Mouse (Mus musculus): Measurements from ENCODE around the gene Shld2. TPM values are rescaled to one million over a fixed set of nuclear protein-coding genes. Genes with fewer than 3 reads are reported as not detected.
A peak's percentile ranks its signal among the peaks of the same experiment; 100 is the strongest.

The Shld2 gene
- polyA plus RNA-seq, 1 experiment: 2.6 TPM

DNA sequence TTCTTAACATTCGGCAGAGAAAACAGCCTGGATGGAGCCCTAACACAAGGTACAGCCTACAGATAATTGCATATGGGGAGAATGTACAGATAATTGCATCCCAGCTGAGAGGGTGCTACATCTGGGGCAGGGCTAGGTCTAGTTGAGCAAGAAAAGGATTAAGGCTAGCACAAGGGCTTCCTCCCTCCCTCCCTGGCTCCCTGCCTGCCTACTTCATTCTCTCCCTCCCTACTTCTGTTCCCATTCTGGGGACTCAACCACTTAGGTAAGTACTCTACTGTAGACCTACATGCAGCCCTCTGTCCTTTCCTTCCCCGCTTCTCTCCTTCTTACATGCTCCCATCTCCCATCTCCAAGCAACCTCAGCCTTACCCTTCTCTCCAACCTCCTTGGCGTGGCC, 43.0 kb upstream of the Shld2 start:
- Histone ChIP-seq H3K27me3 (ENCODE audit: control insufficient read depth, insufficient read depth, insufficient read length) (no peaks in the 10 kb centered on the region), H3K79me2 (ENCODE audit: control insufficient read depth, insufficient read depth) (no peaks in the 10 kb centered on the region), H3ac (ENCODE audit: control insufficient read depth, insufficient read length) (no peak overlapping the region), H3K4me2 (ENCODE audit: low read depth) (no peak overlapping the region), H3K36me3 (ENCODE audit: control insufficient read depth, insufficient read depth) (no peaks in the 10 kb centered on the region), H3K4me3 (no peak overlapping the region)
- TF ChIP-seq TCF3 (IDR thresholded peaks at IDR 0.05; ENCODE audit: insufficient read length, low read depth): no peak

DNA sequence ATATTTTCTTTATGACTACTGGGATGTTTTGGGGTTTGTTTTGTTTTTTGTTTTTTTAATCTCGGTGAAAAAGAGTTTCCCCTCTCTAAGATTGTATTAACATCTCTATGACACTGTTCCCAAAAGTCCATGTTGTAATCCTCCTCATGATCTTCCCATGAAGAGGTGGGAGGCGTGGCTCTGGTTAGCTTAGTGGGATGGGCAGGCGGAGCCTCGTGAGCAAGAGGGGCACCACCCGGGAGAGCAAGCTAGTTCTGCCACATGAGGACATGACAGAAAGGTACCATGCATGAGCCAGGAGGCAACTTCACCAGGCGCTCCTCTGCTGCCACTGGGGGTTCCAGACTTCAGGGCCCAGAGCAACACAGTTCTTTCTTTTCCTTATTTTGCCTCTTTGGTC, 42.2 kb upstream of the Shld2 start:
- Histone ChIP-seq H3K79me2 (ENCODE audit: control insufficient read depth, insufficient read depth) (no peaks in the 10 kb centered on the region), H3K27me3 (ENCODE audit: control insufficient read depth, insufficient read depth, insufficient read length) (no peaks in the 10 kb centered on the region)

DNA sequence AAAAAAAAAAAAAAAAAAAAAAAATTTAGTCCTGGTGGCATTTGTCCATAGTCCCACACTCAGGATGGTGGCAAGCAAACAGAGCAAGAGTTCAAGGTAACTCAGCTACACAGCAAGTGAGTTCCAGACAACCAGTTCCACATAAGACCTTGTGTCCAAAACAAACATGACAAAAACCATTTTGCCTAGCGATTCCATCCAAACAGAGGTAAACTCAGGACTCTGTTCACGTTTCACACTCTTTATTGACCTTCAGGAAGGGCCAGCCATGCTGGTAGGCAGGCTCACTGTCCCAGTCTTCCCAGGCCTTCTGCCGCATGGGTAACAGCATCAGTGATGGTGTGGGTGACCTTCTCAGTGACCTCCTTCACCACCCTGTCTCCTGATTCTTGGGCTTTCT, 41.4 kb upstream of the Shld2 start:
- H3ac ChIP-seq (ENCODE audit: control insufficient read depth, insufficient read length): no peak overlapping the region
- H3K36me3 ChIP-seq (ENCODE audit: control insufficient read depth, insufficient read depth): no peaks in the 10 kb centered on the region
- H3K4me2 ChIP-seq (ENCODE audit: low read depth): no peak overlapping the region
- H3K27me3 ChIP-seq (ENCODE audit: control insufficient read depth, insufficient read depth, insufficient read length): no peaks in the 10 kb centered on the region
- H3K79me2 ChIP-seq (ENCODE audit: control insufficient read depth, insufficient read depth): no peaks in the 10 kb centered on the region
- TF ChIP-seq SRF (IDR thresholded peaks at IDR 0.05; ENCODE audit: control insufficient read depth, insufficient read length, low read depth) (no peak), POLR2AphosphoS2 (IDR thresholded peaks at IDR 0.05; ENCODE audit: insufficient read length, low read depth) (no peak), MYOD1 (IDR thresholded peaks at IDR 0.05; ENCODE audit: control insufficient read depth in 1 of 3, insufficient read length in 2 of 3, low read depth in 2 of 3) (no peak), USF1 (IDR thresholded peaks at IDR 0.05; ENCODE audit: low read depth) (no peak), E2F4 (IDR thresholded peaks at IDR 0.05; ENCODE audit: insufficient read depth) (no peak), CEBPB (IDR thresholded peaks at IDR 0.05; ENCODE audit: insufficient read depth, poor library complexity, severe bottlenecking) (no peak), TCF12 (IDR thresholded peaks at IDR 0.05; ENCODE audit: insufficient read depth, poor library complexity, severe bottlenecking) (no peak), TCF3 (IDR thresholded peaks at IDR 0.05; ENCODE audit: insufficient read length, low read depth) (no peak), POLR2A (IDR thresholded peaks at IDR 0.05; ENCODE audit: insufficient read length, low read depth) (no peak), MYOG (IDR thresholded peaks at IDR 0.05; ENCODE audit: control insufficient read depth in 1 of 3, insufficient read depth in 1 of 3, insufficient read length in 2 of 3, low read depth in 2 of 3) (no peak), MAX (IDR thresholded peaks at IDR 0.05; ENCODE audit: low read depth) (no peak)
- no peak overlapping the region for H3K4me3 ChIP-seq

More for the DNA sequence above, 42.2 kb upstream of the Shld2 start:
- Histone ChIP-seq H3K4me2 (ENCODE audit: low read depth) (no peak overlapping the region), H3K36me3 (ENCODE audit: control insufficient read depth, insufficient read depth) (no peaks in the 10 kb centered on the region), H3ac (ENCODE audit: control insufficient read depth, insufficient read length) (no peak overlapping the region), H3K4me3 (no peak overlapping the region)
- TF ChIP-seq CEBPB (IDR thresholded peaks at IDR 0.05; ENCODE audit: insufficient read depth, poor library complexity, severe bottlenecking): no peak
- no peak for TF ChIP-seq E2F4 (IDR thresholded peaks at IDR 0.05; ENCODE audit: insufficient read depth)
- no peak for TF ChIP-seq POLR2AphosphoS2 (IDR thresholded peaks at IDR 0.05; ENCODE audit: insufficient read length, low read depth)
- TF ChIP-seq TCF3 (IDR thresholded peaks at IDR 0.05; ENCODE audit: insufficient read length, low read depth): no peak

DNA sequence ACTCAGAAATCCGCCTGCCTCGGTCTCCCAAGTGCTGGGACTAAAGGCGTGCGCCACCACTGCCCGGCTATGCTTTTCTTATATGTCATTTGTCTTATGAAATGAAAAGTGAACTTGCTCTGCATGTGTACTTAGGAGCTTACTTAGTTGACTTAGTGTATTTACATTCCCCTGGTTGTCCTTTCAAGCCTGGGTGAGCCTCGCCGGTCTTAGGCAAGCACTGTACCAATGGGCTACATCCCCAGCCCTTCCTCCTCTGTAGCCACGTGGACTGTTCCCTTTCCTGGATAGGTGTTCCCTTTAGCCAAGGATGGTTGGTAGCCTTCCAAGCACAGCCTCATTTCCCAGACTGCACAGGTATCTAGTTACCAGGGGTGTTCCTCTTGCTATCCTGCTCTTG, 38.7 kb upstream of the Shld2 start:
- no peak overlapping the region for H3ac ChIP-seq (ENCODE audit: control insufficient read depth, insufficient read length)
- H3K4me2 ChIP-seq (ENCODE audit: low read depth): no peak overlapping the region
- no peaks in the 10 kb centered on the region for H3K79me2 ChIP-seq (ENCODE audit: control insufficient read depth, insufficient read depth)
- no peaks in the 10 kb centered on the region for H3K36me3 ChIP-seq (ENCODE audit: control insufficient read depth, insufficient read depth)
- H3K27me3 ChIP-seq (ENCODE audit: control insufficient read depth, insufficient read depth, insufficient read length): no peaks in the 10 kb centered on the region
- TF ChIP-seq TCF12 (IDR thresholded peaks at IDR 0.05; ENCODE audit: insufficient read depth, poor library complexity, severe bottlenecking) (no peak), CEBPB (IDR thresholded peaks at IDR 0.05; ENCODE audit: insufficient read depth, poor library complexity, severe bottlenecking) (no peak), POLR2A (IDR thresholded peaks at IDR 0.05; ENCODE audit: insufficient read length, low read depth) (no peak), MYOG (IDR thresholded peaks at IDR 0.05; ENCODE audit: control insufficient read depth in 1 of 3, insufficient read depth in 1 of 3, insufficient read length in 2 of 3, low read depth in 2 of 3) (no peak), USF1 (IDR thresholded peaks at IDR 0.05; ENCODE audit: low read depth) (no peak), POLR2AphosphoS2 (IDR thresholded peaks at IDR 0.05; ENCODE audit: insufficient read length, low read depth) (no peak), E2F4 (IDR thresholded peaks at IDR 0.05; ENCODE audit: insufficient read depth) (no peak), MYOD1 (IDR thresholded peaks at IDR 0.05; ENCODE audit: control insufficient read depth in 1 of 3, insufficient read length in 2 of 3, low read depth in 2 of 3) (no peak), MAX (IDR thresholded peaks at IDR 0.05; ENCODE audit: low read depth) (no peak), SRF (IDR thresholded peaks at IDR 0.05; ENCODE audit: control insufficient read depth, insufficient read length, low read depth) (no peak), TCF3 (IDR thresholded peaks at IDR 0.05; ENCODE audit: insufficient read length, low read depth) (no peak), REST (IDR thresholded peaks at IDR 0.05; ENCODE audit: insufficient read depth, insufficient read length) (no peak)
- no peak overlapping the region for H3K4me3 ChIP-seq

DNA sequence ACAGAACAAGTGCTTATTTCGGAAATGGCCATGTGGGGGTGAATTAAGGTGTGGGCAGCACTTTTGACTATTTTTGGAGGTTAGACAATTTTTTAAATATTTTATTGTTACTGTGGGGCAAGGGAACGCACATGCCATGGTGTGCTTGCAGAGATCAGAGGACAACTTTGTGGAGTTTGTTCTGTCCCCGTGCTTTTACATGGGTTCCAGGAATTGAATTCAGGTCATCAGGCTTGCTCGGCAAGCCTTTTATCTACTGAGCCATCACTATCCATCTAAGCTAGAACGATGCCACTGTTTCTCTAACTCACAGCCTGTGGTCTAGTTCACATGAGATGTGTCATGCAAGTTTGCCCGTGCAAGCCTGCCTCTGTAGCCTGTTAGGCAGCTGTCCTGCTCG, 38.0 kb upstream of the Shld2 start:
- Histone ChIP-seq H3ac (ENCODE audit: control insufficient read depth, insufficient read length) (no peak overlapping the region), H3K79me2 (ENCODE audit: control insufficient read depth, insufficient read depth) (no peaks in the 10 kb centered on the region), H3K4me3 (no peak overlapping the region), H3K36me3 (ENCODE audit: control insufficient read depth, insufficient read depth) (peaks cover 3% of the 10 kb centered on the region), H3K4me2 (ENCODE audit: low read depth) (no peak overlapping the region), H3K27me3 (ENCODE audit: control insufficient read depth, insufficient read depth, insufficient read length) (no peaks in the 10 kb centered on the region)
- no peak for TF ChIP-seq POLR2A (IDR thresholded peaks at IDR 0.05; ENCODE audit: insufficient read length, low read depth)
- TF ChIP-seq SRF (IDR thresholded peaks at IDR 0.05; ENCODE audit: control insufficient read depth, insufficient read length, low read depth): no peak
- TF ChIP-seq MAX (IDR thresholded peaks at IDR 0.05; ENCODE audit: low read depth): no peak
- TF ChIP-seq POLR2AphosphoS2 (IDR thresholded peaks at IDR 0.05; ENCODE audit: insufficient read length, low read depth): no peak
- TF ChIP-seq E2F4 (IDR thresholded peaks at IDR 0.05; ENCODE audit: insufficient read depth): no peak
- TF ChIP-seq TCF12 (IDR thresholded peaks at IDR 0.05; ENCODE audit: insufficient read depth, poor library complexity, severe bottlenecking): no peak
- no peak for TF ChIP-seq USF1 (IDR thresholded peaks at IDR 0.05; ENCODE audit: low read depth)
- no peak for TF ChIP-seq REST (IDR thresholded peaks at IDR 0.05; ENCODE audit: insufficient read depth, insufficient read length)
- TF ChIP-seq MYOD1 (IDR thresholded peaks at IDR 0.05; ENCODE audit: control insufficient read depth in 1 of 3, insufficient read length in 2 of 3, low read depth in 2 of 3): peak in 1 of 3 experiments; percentile 17
- TF ChIP-seq TCF3 (IDR thresholded peaks at IDR 0.05; ENCODE audit: insufficient read length, low read depth): no peak
- TF ChIP-seq MYOG (IDR thresholded peaks at IDR 0.05; ENCODE audit: control insufficient read depth in 1 of 3, insufficient read depth in 1 of 3, insufficient read length in 2 of 3, low read depth in 2 of 3): peak in 1 of 3 experiments; percentile 12
- TF ChIP-seq CEBPB (IDR thresholded peaks at IDR 0.05; ENCODE audit: insufficient read depth, poor library complexity, severe bottlenecking): no peak
